Mouse (Mus musculus): ENCODE measurements around the gene Cdk5rap2.

DNA sequence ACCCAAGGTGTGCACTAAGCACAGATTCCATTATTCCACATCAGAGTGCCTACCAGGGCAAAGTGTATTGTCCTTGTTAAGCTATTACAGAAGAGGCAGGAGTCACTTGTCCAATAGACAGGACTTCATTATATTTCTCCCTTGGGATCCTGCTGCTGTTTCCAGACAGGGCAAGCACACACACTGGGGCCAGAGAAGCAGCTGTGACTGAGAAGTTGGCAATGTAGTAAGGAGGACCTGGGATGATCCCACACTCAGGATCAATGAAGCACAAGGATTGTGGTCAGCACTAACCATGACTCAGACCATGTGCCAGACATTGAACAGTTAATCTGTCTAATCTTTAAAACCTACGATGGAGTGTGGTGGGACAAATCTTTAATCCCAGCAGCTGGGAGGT is 88.7 kb downstream of the Cdk5rap2 start:
- no peak for TF ChIP-seq CTCF (IDR thresholded peaks at IDR 0.05; ENCODE audit: control insufficient read depth, insufficient read depth, insufficient replicate concordance, low read depth, low read length)
- no peak for TF ChIP-seq POLR2A (IDR thresholded peaks at IDR 0.05; ENCODE audit: control insufficient read depth, low read depth, low read length)
